Mouse (Mus musculus) sigmoid colon, adult 10 weeks (tissue): ENCODE data around the gene Zfp748. TPM values are rescaled to one million over a fixed set of nuclear protein-coding genes. Genes with fewer than 3 reads are reported as not detected.

ENCODE experiments used
- polyA plus RNA-seq: library from polyadenylated mRNA; stranded (reverse); fragments of 350-450 nt; fragmentation: Illumina TruSeq; extraction: RNeasy Lipid Tissue Mini Kit (QIAGEN cat#74804); gene quantifications from one replicate; pipeline ENCODE4 v1.2.3, GENCODE M21; 2014; ENCODE audit warnings: low read depth, low replicate concordance

The Zfp748 gene
- 36.7 TPM for polyA plus RNA-seq

DNA sequence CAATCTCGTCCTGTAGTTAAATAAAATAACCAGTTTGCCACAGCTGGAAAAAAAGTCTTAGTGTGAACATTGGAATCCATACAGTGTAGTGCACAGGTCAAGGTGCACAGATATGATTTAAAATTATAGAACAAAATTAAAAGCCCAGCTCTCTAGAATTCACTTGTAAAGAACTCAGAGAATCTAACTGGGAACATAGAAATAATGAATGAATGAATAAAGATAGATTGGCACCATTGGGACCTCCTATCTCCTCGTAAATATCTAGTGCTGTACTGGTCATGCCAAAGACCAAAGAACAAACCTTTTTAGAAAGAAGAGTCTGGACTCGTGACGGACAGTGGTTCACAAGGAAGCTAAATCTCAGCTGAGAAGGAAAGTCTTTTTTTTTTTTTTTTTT lies at the start of gene Zfp748:
Zfp748 (minus strand) TSS at position 101 of the 400 bp plus-strand sequence.

DNA sequence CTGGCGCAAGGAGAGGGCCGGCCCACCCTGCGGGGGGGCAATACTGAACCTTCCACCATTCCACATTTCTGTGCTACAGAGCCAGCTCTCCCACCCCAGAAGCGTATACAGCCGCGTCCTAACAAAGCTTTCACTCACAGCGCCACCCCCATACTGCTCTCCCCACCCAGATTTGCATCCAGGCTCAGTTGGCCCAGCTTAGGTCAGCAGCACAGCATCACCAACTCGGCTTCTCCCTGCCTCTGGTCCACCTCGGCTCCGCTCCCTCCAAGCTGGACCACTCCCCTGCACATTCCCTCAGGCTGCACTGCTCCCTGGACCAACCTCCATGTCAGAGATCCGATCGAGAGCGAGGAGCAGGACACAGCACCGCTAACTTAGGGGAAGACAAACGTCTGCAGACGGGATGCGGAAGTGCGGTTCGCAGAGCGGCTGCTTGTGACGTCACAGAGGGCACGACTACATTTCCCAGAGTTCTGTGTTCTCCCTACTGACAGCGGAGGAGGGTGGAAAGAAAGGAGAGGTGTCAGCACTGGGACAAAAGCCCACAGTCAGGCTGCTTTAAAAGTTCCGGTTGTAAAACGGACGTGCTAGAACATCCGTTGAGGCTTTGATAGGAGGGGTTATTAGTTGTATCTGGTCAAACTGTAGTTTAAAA lies 27.7 kb downstream of the Zfp748 start, which contains the start of the genes Gm26965 and Zfp87:
Gm26965 (minus strand) TSS at position 399 of the 658 bp plus-strand sequence.
Zfp87 (minus strand) TSS at position 425 of the 658 bp plus-strand sequence.

DNA sequence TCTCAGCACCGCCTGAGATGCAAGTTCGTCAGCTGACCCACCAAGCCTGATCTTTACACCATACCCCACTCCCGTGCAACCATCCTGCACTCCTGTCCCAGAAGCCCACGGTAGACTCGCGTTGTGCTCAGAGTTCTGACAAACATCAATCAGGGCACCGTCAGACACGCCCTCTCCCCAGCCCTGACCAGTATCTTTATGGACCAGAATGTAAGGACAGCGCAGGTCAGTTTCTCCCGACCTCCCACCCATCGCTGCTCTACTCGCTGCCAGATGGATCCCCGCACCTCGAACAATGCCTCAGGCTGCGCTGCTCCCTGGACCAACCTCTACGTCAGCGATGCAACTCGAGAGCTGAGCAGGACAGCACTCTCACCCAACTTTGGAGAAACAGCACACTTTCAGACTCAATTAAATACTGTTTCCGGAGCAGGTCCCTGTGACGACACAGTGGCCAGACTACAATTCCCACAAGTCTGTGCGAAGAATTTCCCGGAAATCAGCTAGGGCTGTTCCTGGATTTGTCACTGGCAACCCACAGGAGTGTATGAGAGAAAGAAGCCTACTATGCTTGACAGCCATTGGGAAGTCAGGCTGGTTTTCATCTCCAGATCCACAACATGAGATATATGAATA lies 53.4 kb downstream of the Zfp748 start, which contains the start of gene Zfp58:
Zfp58 (minus strand) TSS at position 472 of the 636 bp plus-strand sequence.

Other genes with a start within 250 kb of the Zfp748 start
- gene Zfp457, start 247.3 kb downstream of the Zfp748 start, polyA plus RNA-seq, result 2.4 TPM
- 42.2 TPM for gene Zfp595, start 221.3 kb downstream of the Zfp748 start, polyA plus RNA-seq
- gene Gm28044, start 193.3 kb downstream of the Zfp748 start, polyA plus RNA-seq, result 1.4 TPM
- 27.4 TPM for gene Zfp953, start 193.2 kb downstream of the Zfp748 start, polyA plus RNA-seq
- 2.2 TPM for gene Gm28041, start 178.1 kb downstream of the Zfp748 start, polyA plus RNA-seq
- gene Zfp456, start 178.0 kb downstream of the Zfp748 start, polyA plus RNA-seq, result 16.1 TPM
- 49.9 TPM for gene Zfp429, start 154.0 kb downstream of the Zfp748 start, polyA plus RNA-seq
- gene Zfp459, start 132.4 kb downstream of the Zfp748 start, polyA plus RNA-seq, result 8.2 TPM
- gene Zfp874a, start 102.2 kb downstream of the Zfp748 start, polyA plus RNA-seq, result 69.4 TPM
- gene Zfp874b, start 69.6 kb downstream of the Zfp748 start, polyA plus RNA-seq, result 55.0 TPM
- gene Zfp58, start 53.3 kb downstream of the Zfp748 start, polyA plus RNA-seq, result 38.5 TPM
- not detected for gene Gm26965, start 27.7 kb downstream of the Zfp748 start, polyA plus RNA-seq
- 28.9 TPM for gene Zfp87, start 27.7 kb downstream of the Zfp748 start, polyA plus RNA-seq
- gene Zfp729b, start 55.9 kb upstream of the Zfp748 start, polyA plus RNA-seq, result 56.4 TPM
- not detected for gene Gm49345, start 83.9 kb upstream of the Zfp748 start, polyA plus RNA-seq
- gene Zfp729a, start 84.0 kb upstream of the Zfp748 start, polyA plus RNA-seq, result 53.6 TPM
- 23.0 TPM for gene Zfp738, start 133.2 kb upstream of the Zfp748 start, polyA plus RNA-seq
- gene Zfp65, start 175.3 kb upstream of the Zfp748 start, polyA plus RNA-seq, result 43.7 TPM
- 20.4 TPM for gene Zfp85, start 201.4 kb upstream of the Zfp748 start, polyA plus RNA-seq
- gene Zfp493, start 225.9 kb upstream of the Zfp748 start, polyA plus RNA-seq, result 9.1 TPM